Mouse (Mus musculus) embryonic facial prominence, embryonic 15.5 days (tissue): ENCODE data around the gene Six1. TPM values are rescaled to one million over a fixed set of nuclear protein-coding genes. Genes with fewer than 3 reads are reported as not detected.
"Not testable (repeated sequence)": the region's sequence is repeated elsewhere in the genome, so short reads cannot be mapped to it uniquely, and the experiment has no call there.

Experiments
- ATAC-seq: fragments of 200-750 bp; cut with Nextera tagmentation; 2 replicates; pipeline ENCODE4 v1.8.0; 2017; ENCODE audit warnings: low read depth, moderate TSS enrichment; ENCODE audit not compliant: insufficient number of reproducible peaks, low FRiP score, low TSS enrichment
- H3K27ac ChIP-seq: fragments of 300-500 bp; sonication (generic); replicated peaks from 2 replicates; pipeline ENCODE4 v1.5.1; 2015; ENCODE audit warnings: mild to moderate bottlenecking, inconsistent platforms
- H3K27me3 ChIP-seq: fragments of 300-500 bp; sonication (generic); 2 replicates; pipeline ENCODE4 v1.6.1; 2015; ENCODE audit warnings: inconsistent platforms
- H3K36me3 ChIP-seq: fragments of 300-500 bp; sonication (generic); 2 replicates; pipeline ENCODE4 v1.6.1; 2015; ENCODE audit warnings: mild to moderate bottlenecking, inconsistent platforms
- H3K4me1 ChIP-seq: fragments of 300-500 bp; sonication (generic); 2 replicates; pipeline ENCODE4 v1.6.1; 2015; ENCODE audit warnings: inconsistent platforms
- H3K4me2 ChIP-seq: fragments of 300-500 bp; sonication (generic); replicated peaks from 2 replicates; pipeline ENCODE4 v1.6.1; 2015; ENCODE audit warnings: mild to moderate bottlenecking, inconsistent platforms
- H3K4me3 ChIP-seq: fragments of 300-500 bp; sonication (generic); replicated peaks from 2 replicates; pipeline ENCODE4 v1.5.1; 2015; ENCODE audit warnings: mild to moderate bottlenecking, inconsistent platforms
- H3K9ac ChIP-seq: fragments of 300-500 bp; sonication (generic); 2 replicates; pipeline ENCODE4 v1.6.1; 2015; ENCODE audit warnings: inconsistent platforms
- H3K9me3 ChIP-seq: fragments of 300-500 bp; sonication (generic); replicated peaks from 2 replicates; pipeline ENCODE4 v1.6.1; 2016; ENCODE audit warnings: inconsistent platforms
- WGBS: fragments of 180-500 bp; shearing (Covaris S2); methylation state at CpG from one replicate; pipeline ENCODE4 v1.1.7; 2015; 5-methylcytosine and 5-hydroxymethylcytosine counted together
- polyA plus RNA-seq: library from polyadenylated mRNA; unstranded; fragments of >200 nt; fragmentation: Nextera tagmentation; extraction: Ambion mirVana; gene quantifications from 2 replicates; pipeline ENCODE4 v1.2.1, GENCODE M21; 2015

Gene Six1
- polyA plus RNA-seq = 40.0 and 48.3 TPM in 2 replicates

- Histone ChIP-seq H3K9me3 (no peaks in the 10 kb centered on the region), H3K36me3 (no peaks in the 10 kb centered on the region), H3K27me3 (peaks cover 60% of the 10 kb centered on the region), H3K4me1 (peaks cover 49% of the 10 kb centered on the region), H3K9ac (peak within 1 kb of the TSS; percentile 24), H3K4me2 (peak within 1 kb of the TSS; percentile 86), H3K27ac (peak within 1 kb of the TSS; percentile 85), H3K4me3 (peak within 1 kb of the TSS; percentile 59)
- WGBS = under 1% methylated on average over 42 of the region's 42 CpGs
- ATAC-seq = peak; percentile 91
These were observed at the start of gene Six1 for GRCm38 (mm10) chr12:73053668-73054241. TSS of gene Six1 (minus strand) at chr12:73053887.

GRCm38 (mm10) chr12:73098593-73098992 is 44.9 kb upstream of the Six1 start:
- Histone ChIP-seq H3K4me2 (no peak overlapping the region), H3K9ac (no peak overlapping the region), H3K36me3 (peaks cover 11% of the 10 kb centered on the region), H3K27me3 (no peaks in the 10 kb centered on the region), H3K4me3 (no peak overlapping the region), H3K27ac (no peak overlapping the region), H3K9me3 (no peaks in the 10 kb centered on the region), H3K4me1 (no peaks in the 10 kb centered on the region)
- no peak for ATAC-seq
- 61% methylated on average over 4 of the region's 4 CpGs for WGBS

- 91% methylated on average over 5 of the region's 5 CpGs for WGBS
- not testable (repeated sequence) for H3K4me2 ChIP-seq, ATAC-seq, H3K4me1 ChIP-seq, H3K27me3 ChIP-seq, H3K9me3 ChIP-seq, H3K9ac ChIP-seq, H3K4me3 ChIP-seq, H3K36me3 ChIP-seq, H3K27ac ChIP-seq
These were observed 42.5 kb upstream of the Six1 start for GRCm38 (mm10) chr12:73096177-73096576.

GRCm38 (mm10) chr12:73094605-73095004 is 40.9 kb upstream of the Six1 start:
- no peak for ATAC-seq
- Histone ChIP-seq H3K27ac (no peak overlapping the region), H3K4me3 (no peak overlapping the region), H3K9me3 (no peaks in the 10 kb centered on the region), H3K36me3 (no peaks in the 10 kb centered on the region), H3K9ac (no peak overlapping the region), H3K4me1 (no peaks in the 10 kb centered on the region), H3K27me3 (no peaks in the 10 kb centered on the region), H3K4me2 (no peak overlapping the region)
- 27% methylated on average over 2 of the region's 2 CpGs for WGBS

- 58% methylated on average over 2 of the region's 2 CpGs for WGBS
- Histone ChIP-seq H3K27ac (no peak overlapping the region), H3K4me3 (no peak overlapping the region), H3K9me3 (no peaks in the 10 kb centered on the region), H3K9ac (no peak overlapping the region), H3K4me1 (no peaks in the 10 kb centered on the region), H3K27me3 (no peaks in the 10 kb centered on the region), H3K36me3 (no peaks in the 10 kb centered on the region), H3K4me2 (no peak overlapping the region)
- no peak for ATAC-seq
These were observed 40.5 kb upstream of the Six1 start for GRCm38 (mm10) chr12:73094189-73094588.

GRCm38 (mm10) chr12:73090672-73091335 is 37.1 kb upstream of the Six1 start:
- Histone ChIP-seq H3K36me3 (no peaks in the 10 kb centered on the region), H3K27ac (no peak overlapping the region), H3K27me3 (no peaks in the 10 kb centered on the region), H3K4me1 (no peaks in the 10 kb centered on the region), H3K4me2 (no peak overlapping the region), H3K4me3 (no peak overlapping the region), H3K9ac (no peak overlapping the region), H3K9me3 (no peaks in the 10 kb centered on the region)
- 76% methylated on average over 7 of the region's 7 CpGs for WGBS
- no peak for ATAC-seq

- Histone ChIP-seq H3K9ac (no peak overlapping the region), H3K36me3 (no peaks in the 10 kb centered on the region), H3K4me2 (no peak overlapping the region), H3K4me1 (no peaks in the 10 kb centered on the region), H3K27me3 (no peaks in the 10 kb centered on the region), H3K9me3 (no peaks in the 10 kb centered on the region), H3K27ac (no peak overlapping the region), H3K4me3 (no peak overlapping the region)
- WGBS = 57% methylated on average over 5 of the region's 5 CpGs
- no peak for ATAC-seq
These were observed 35.2 kb upstream of the Six1 start for GRCm38 (mm10) chr12:73088911-73089310.

GRCm38 (mm10) chr12:73088500-73088899 is 34.8 kb upstream of the Six1 start:
- 53% methylated on average over 5 of the region's 5 CpGs for WGBS
- ATAC-seq = no peak
- Histone ChIP-seq H3K4me3 (no peak overlapping the region), H3K4me1 (no peaks in the 10 kb centered on the region), H3K27ac (no peak overlapping the region), H3K27me3 (no peaks in the 10 kb centered on the region), H3K36me3 (no peaks in the 10 kb centered on the region), H3K4me2 (no peak overlapping the region), H3K9ac (no peak overlapping the region), H3K9me3 (no peaks in the 10 kb centered on the region)

GRCm38 (mm10) chr12:73087086-73087485 is 33.4 kb upstream of the Six1 start:
- H3K27ac ChIP-seq = no peak overlapping the region
- WGBS = 59% methylated on average over 7 of the region's 7 CpGs
- H3K4me3 ChIP-seq = no peak overlapping the region
- no peak for ATAC-seq
- H3K4me2 ChIP-seq = no peak overlapping the region
- H3K9me3 ChIP-seq = no peaks in the 10 kb centered on the region
- H3K4me1 ChIP-seq = no peaks in the 10 kb centered on the region
- no peaks in the 10 kb centered on the region for H3K27me3 ChIP-seq
- no peak overlapping the region for H3K9ac ChIP-seq
- no peaks in the 10 kb centered on the region for H3K36me3 ChIP-seq

- H3K4me1 ChIP-seq = no peaks in the 10 kb centered on the region
- no peak for ATAC-seq
- H3K27ac ChIP-seq = no peak overlapping the region
- no peak overlapping the region for H3K4me2 ChIP-seq
- no peaks in the 10 kb centered on the region for H3K9me3 ChIP-seq
- no peaks in the 10 kb centered on the region for H3K27me3 ChIP-seq
- no peak overlapping the region for H3K4me3 ChIP-seq
- H3K9ac ChIP-seq = no peak overlapping the region
- WGBS = 33% methylated on average over 11 of the region's 11 CpGs
- H3K36me3 ChIP-seq = no peaks in the 10 kb centered on the region
These were observed 32.3 kb upstream of the Six1 start for GRCm38 (mm10) chr12:73085739-73086630.

- no peak for ATAC-seq
- Histone ChIP-seq H3K36me3 (no peaks in the 10 kb centered on the region), H3K9ac (no peak overlapping the region), H3K27ac (no peak overlapping the region), H3K4me2 (no peak overlapping the region), H3K27me3 (no peaks in the 10 kb centered on the region), H3K4me1 (no peaks in the 10 kb centered on the region), H3K9me3 (no peaks in the 10 kb centered on the region), H3K4me3 (no peak overlapping the region)
- WGBS = 52% methylated on average over 4 of the region's 4 CpGs
These were observed 30.1 kb upstream of the Six1 start for GRCm38 (mm10) chr12:73083773-73084172.
